Mouse (Mus musculus): ENCODE measurements around the gene Zfp991.
A peak's percentile ranks its signal among the peaks of the same experiment; 100 is the strongest.
"Not testable (repeated sequence)": the region's sequence is repeated elsewhere in the genome, so short reads cannot be mapped to it uniquely, and the experiment has no call there.

The Zfp991 gene

GRCm38 (mm10) chr4:147186824-147187223 is 55.0 kb downstream of the Zfp991 start:
- not testable (repeated sequence) for DNase-seq

DNA sequence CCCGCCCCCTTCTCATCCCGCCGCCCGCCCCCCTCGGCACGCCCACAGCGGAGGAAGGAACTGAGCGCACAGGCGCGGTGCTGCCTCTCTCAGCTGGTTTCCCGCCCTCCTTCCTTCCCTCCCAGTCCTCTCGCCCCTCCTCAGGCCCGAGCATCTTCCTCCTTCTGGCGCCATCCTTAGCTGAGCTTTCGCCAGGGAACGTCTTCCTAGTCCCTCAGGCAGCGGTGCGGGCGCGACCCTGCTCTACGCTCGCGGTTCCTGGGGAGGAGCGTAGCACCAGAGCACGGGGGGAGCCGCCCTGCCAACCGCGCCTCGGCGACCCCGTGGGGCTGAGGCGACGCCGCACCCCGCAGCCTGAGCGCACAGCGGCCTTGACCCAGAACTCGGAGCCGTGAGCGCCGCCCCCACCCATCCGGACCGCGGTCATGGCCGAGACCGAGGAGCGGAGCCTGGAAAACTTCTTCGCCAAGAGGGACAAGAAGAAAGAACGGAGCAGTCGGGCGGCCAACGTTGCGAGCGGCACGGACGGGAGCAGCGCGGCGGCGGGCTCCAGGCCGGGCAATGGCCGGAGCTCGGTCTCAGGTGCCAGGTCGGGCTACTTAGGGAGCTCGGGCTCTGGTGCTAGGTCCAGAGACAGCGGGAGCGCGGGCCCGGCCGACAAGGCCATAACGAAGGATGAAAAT is 55.6 kb downstream of the Zfp991 start:
- not testable (repeated sequence) for DNase-seq

DNA sequence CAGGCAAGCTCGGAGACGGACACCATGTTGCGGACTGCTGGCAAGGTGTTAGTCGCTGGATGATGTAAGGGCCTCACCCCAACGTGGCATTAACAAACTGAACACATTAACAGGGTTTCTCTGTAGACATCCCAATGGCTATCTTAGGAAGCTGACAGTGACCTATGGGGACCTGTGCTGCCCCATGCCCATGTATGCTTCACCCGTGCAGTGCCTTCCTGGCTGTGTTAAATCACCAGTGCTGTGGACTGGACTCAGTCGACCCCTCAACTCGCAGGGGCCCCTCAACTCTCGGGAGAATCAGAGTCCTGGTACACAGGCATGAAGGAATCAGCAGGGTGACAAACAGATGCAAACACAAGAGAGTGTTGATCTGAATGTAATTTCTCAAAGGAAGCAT is 63.3 kb downstream of the Zfp991 start:
- DNase-seq: not testable (repeated sequence)

DNA sequence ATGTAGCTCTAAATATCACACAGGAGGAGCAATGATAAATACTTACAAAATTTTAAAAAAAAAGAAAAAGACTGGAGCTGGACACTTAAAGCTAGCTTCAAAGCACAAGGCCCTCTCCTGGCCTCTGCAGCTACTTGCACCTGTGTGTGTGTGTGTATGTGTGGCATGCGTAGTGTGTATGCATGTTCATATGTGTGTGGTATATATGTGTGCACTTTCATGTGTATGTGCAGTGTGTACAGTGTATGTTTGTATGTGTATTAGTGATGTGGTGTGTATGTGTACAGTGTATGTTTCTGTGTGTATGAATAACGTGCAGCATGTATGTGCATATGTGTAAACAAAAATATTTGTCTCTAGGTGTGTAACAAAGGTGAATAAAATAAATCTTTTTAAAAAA is 65.4 kb downstream of the Zfp991 start:
- not testable (repeated sequence) for DNase-seq

DNA sequence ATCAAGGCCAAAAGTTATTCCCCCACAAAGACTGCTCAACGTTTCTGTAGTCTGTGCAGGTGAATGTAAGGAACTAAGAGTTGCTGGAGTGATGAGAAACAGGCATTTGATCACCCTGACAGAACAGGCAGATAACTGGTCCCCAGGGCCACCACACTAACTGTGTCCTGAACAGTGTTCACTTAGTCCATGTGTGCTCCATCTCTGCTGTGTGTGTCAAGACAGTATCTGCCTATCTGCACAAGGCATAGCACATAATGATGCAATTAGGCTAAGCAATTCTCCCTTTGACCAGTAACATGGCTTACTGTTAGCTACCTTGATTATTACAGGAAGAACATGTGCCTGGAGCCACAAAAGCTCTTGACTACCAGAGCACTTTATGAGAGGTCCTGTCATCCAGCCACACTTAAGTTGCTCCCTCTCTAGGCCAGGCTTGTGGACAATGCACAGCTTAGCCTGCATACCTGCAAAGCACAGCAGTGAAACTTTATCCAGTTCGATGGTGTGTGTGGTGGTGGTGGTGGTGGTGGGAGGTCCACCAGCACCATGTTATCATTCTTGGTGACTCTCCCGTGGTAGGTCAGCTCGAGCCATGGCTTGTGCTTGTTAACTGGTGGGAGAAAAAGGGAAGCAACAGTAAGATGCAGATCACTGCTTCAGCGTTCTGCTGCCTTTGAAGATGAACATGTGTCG is 67.4 kb downstream of the Zfp991 start:
- not testable (repeated sequence) for DNase-seq

GRCm38 (mm10) chr4:147201920-147202660 is 70.3 kb downstream of the Zfp991 start:
- not testable (repeated sequence) for DNase-seq

DNA sequence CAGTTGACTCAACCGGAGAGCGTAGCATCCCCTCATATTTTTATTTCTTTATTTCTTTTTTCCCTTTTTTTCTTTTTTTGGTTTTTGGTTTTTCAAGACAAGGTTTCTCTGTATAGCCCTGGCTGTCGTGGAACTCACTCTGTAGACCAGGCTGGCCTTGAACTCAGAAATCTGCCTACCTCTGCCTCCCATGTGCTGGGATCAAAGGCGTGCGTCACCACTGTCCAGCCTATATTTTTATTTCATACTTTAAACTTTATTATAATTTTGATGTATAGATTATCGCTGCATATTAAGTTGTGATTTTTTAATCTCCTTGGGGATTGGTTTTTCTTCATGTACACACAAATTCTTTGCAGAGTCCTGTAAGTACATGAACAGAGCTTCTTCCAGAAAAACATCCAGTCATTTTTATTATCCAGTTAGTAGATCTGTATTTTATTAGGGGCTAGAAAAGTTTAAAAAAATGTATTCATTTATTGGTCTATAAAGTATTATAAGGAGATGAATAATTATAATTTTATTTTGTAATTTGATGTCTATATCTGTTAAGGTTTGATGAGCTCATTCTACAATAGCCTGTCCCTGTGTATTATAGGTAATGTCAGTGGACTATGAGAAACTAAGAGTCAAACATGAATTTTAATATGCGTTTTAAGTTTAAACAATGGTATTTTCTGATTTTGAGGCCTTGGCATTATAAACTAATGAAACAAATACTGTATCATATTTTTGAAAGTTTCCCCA is 80.5 kb downstream of the Zfp991 start:
- not testable (repeated sequence) for DNase-seq

GRCm38 (mm10) chr4:147214233-147214632 is 82.4 kb downstream of the Zfp991 start:
- not testable (repeated sequence) for DNase-seq

GRCm38 (mm10) chr4:147217676-147218075 is 85.8 kb downstream of the Zfp991 start:
- not testable (repeated sequence) for DNase-seq

DNA sequence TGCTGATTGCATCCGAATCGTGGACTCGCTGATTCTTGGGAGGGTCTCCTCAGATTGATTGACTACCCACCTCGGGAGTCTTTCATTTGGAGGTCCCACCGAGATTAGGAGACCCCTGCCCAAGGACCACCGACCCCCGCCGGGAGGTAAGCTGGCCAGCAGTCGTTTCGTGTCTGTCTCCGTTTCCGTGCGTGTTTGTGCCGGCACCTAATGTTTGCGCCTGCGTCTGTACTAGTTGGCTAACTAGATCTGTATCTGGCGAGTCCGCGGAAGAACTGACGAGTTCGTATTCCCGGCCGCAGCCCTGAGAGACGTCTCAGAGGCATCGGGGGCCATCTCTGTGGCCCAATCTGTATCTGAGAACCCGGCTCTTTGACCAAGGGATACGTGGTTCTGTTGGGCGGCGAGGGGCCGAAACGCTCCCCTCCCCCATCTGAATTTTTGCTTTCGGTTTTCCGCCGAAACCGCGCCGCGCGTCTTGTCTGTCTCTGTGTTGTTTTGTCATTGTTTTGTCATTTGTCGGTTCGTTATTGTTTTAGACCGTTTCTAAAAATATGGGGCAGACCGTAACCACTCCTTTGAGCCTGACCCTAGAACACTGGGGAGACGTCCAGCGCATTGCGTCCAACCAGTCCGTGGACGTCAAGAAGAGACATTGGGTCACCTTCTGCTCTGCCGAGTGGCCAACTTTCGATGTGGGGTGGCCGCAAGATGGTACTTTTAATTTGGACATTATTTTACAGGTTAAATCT is 87.7 kb downstream of the Zfp991 start:
- not testable (repeated sequence) for DNase-seq

- DNase-seq: not testable (repeated sequence)
Measured at GRCm38 (mm10) chr4:147220226-147220625, 88.4 kb downstream of the Zfp991 start.

DNA sequence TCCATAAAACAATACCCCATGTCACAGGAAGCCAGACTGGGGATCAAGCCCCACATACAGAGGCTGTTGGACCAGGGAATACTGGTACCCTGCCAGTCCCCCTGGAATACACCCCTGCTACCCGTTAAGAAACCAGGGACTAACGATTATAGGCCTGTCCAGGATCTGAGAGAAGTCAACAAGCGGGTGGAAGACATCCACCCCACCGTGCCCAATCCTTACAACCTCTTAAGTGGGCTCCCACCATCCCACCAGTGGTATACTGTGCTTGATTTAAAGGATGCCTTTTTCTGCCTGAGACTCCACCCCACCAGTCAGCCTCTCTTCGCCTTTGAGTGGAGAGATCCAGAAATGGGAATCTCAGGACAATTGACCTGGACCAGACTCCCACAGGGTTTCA is 90.2 kb downstream of the Zfp991 start:
- DNase-seq: not testable (repeated sequence)

GRCm38 (mm10) chr4:147223778-147224435 is 92.1 kb downstream of the Zfp991 start:
- peak; percentile 51 for DNase-seq

DNA sequence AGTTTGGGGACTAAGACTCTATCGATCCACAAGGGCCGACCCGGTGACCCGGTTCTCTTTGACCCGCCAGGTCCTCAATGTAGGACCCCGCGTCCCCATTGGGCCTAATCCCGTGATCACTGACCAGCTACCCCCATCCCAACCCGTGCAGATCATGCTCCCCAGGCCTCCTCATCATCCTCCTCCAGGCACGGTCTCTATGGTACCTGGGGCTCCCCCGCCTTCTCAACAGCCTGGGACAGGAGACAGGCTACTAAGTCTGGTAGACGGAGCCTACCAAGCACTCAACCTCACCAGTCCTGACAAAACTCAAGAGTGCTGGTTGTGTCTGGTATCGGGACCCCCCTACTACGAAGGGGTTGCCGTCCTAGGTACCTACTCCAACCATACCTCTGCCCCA is 93.8 kb downstream of the Zfp991 start:
- not testable (repeated sequence) for DNase-seq

GRCm38 (mm10) chr4:147230026-147230425 is 98.2 kb downstream of the Zfp991 start:
- not testable (repeated sequence) for DNase-seq

Data from kidney, adult 9 months (tissue).